Mouse (Mus musculus): ENCODE measurements around the gene Ccdc57. TPM values are rescaled to one million over a fixed set of nuclear protein-coding genes. Genes with fewer than 3 reads are reported as not detected.

The Ccdc57 gene
- total RNA-seq, 2 experiments from 2014 or later, result 11.7 to 13.7 TPM

GRCm38 (mm10) chr11:120951731-120952730 is 19.4 kb upstream of the Ccdc57 start:
- intact Hi-C loops (cut with DNase I), result no loop called here

GRCm38 (mm10) chr11:120951237-120951636 is 18.6 kb upstream of the Ccdc57 start:
- intact Hi-C loops (cut with DNase I), result no loop called here
- DNase-seq, result peak; percentile 37

More at GRCm38 (mm10) chr11:120951731-120952730, 19.4 kb upstream of the Ccdc57 start:
- DNase-seq, result no peak

- intact Hi-C loops (cut with DNase I), result no loop called here
- DNase-seq, result peak; percentile 90
Measured at GRCm38 (mm10) chr11:120950281-120951202, 17.9 kb upstream of the Ccdc57 start.

GRCm38 (mm10) chr11:120949863-120950262 is 17.2 kb upstream of the Ccdc57 start:
- DNase-seq, result no peak
- intact Hi-C loops (cut with DNase I), result no loop called here

- no peak for DNase-seq
- intact Hi-C loops (cut with DNase I), result no loop called here
Measured at GRCm38 (mm10) chr11:120948861-120949851, 16.5 kb upstream of the Ccdc57 start.

- intact Hi-C loops (cut with DNase I), result no loop called here
- DNase-seq, result no peak
Measured at GRCm38 (mm10) chr11:120948328-120948727, 15.7 kb upstream of the Ccdc57 start, which contains the start of gene Slc16a3. TSS of gene Slc16a3 (plus strand) at chr11:120948480.

- intact Hi-C loops (cut with DNase I), result no loop called here
- DNase-seq, result no peak
Measured at GRCm38 (mm10) chr11:120945926-120946325, 13.3 kb upstream of the Ccdc57 start.

GRCm38 (mm10) chr11:120945266-120945665 is 12.6 kb upstream of the Ccdc57 start:
- intact Hi-C loops (cut with DNase I), result no loop called here
- no peak for DNase-seq

GRCm38 (mm10) chr11:120940959-120941358 is 8.3 kb upstream of the Ccdc57 start:
- intact Hi-C loops (cut with DNase I), result no loop called here
- DNase-seq, result no peak

- intact Hi-C loops (cut with DNase I), result no loop called here
- DNase-seq, result no peak
Measured at GRCm38 (mm10) chr11:120939712-120940341, 7.2 kb upstream of the Ccdc57 start.

- intact Hi-C loops (cut with DNase I), result no loop called here
Measured at GRCm38 (mm10) chr11:120938795-120939194, 6.1 kb upstream of the Ccdc57 start.

GRCm38 (mm10) chr11:120937976-120938375 is 5.3 kb upstream of the Ccdc57 start:
- intact Hi-C loops (cut with DNase I), result no loop called here
- no peak for DNase-seq

More at GRCm38 (mm10) chr11:120938795-120939194, 6.1 kb upstream of the Ccdc57 start:
- DNase-seq, result no peak

GRCm38 (mm10) chr11:120931479-120931878 is 1.2 kb downstream of the Ccdc57 start:
- DNase-seq, result no peak
- intact Hi-C loops (cut with DNase I), result no loop called here

- intact Hi-C loops (cut with DNase I), result no loop called here
- DNase-seq, result no peak
Measured at GRCm38 (mm10) chr11:120928468-120928867, 4.2 kb downstream of the Ccdc57 start.

GRCm38 (mm10) chr11:120922528-120922927 is 10.1 kb downstream of the Ccdc57 start:
- intact Hi-C loops (cut with DNase I), result no loop called here
- no peak for DNase-seq

GRCm38 (mm10) chr11:120917756-120918155 is 14.9 kb downstream of the Ccdc57 start:
- intact Hi-C loops (cut with DNase I), result no loop called here
- no peak for DNase-seq

GRCm38 (mm10) chr11:120916477-120916876 is 16.2 kb downstream of the Ccdc57 start:
- intact Hi-C loops (cut with DNase I), result no loop called here
- no peak for DNase-seq

GRCm38 (mm10) chr11:120913796-120914195 is 18.9 kb downstream of the Ccdc57 start:
- no peak for DNase-seq
- intact Hi-C loops (cut with DNase I), result no loop called here

- DNase-seq, result peak; percentile 78
- intact Hi-C loops (cut with DNase I), result loop anchor here (10.0 kb wide), 1 partner anchor 139 kb away; no protein-coding TSS in a partner anchor
Measured at GRCm38 (mm10) chr11:120905430-120905873, 27.2 kb downstream of the Ccdc57 start.
